19 mouse cellular contexts compared by ENCODE assay signal in the genomic region with DNA sequence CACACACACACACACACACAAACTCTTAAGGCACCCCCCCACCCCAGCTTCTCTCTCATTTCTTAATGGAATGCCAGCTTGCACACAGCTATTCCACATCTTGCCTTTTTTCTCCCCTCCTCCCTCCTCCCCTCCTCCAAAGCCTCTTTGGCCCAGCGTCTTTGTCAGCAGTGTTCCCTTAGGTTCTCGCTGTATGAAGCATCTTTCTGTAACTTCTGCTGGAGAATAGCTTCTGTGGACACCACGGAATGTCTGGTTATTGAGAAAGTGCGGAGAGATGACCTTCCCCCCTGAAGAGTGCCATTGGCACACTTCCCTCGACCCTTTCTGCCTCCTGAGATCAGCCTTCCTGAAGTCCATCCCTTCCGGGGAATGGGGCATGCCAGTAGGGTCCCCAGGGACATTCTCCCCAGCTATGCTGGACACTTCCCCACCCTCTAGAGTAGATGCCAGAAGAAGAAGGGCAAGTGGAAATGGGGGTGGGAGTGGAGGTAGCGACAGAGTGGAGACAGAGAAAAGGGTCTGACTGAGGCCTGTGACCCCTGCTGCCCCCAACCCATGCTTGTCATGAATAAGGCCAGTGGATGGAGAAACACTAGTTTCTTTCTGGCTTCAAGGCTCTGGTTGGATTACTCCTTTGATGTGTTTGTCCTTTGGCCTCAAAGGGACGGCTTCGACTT. TPM values are rescaled to one million over a fixed set of nuclear protein-coding genes. Genes with fewer than 3 reads are reported as not detected.
DNase-seq lines count a peak whose midpoint lies in the region; ATAC-seq and TF ChIP-seq lines count a peak whose summit lies in the region.
"Had no signal": no experiment of that assay in that cellular context is flagged by ENCODE, and none has a peak within 500 bp of the region (broad histone marks: within the 10 kb centered on the region; RNA-seq: fewer than 3 reads in every experiment).

No protein-coding gene starts in this region.

- TF ChIP-seq EP300 in stomach, postnatal 0 days (optimal IDR thresholded peaks at IDR 0.05): no peak

- H3K9me3 ChIP-seq in heart, embryonic 15.5 days (replicated peaks): no peaks in the 10 kb centered on the region
- no peaks in the 10 kb centered on the region for H3K9me3 ChIP-seq in midbrain, embryonic 10.5 days (replicated peaks)
- H3K9me3 ChIP-seq in midbrain, embryonic 14.5 days (ENCODE audit: control insufficient read depth, low read length): no peaks in the 10 kb centered on the region
- no peaks in the 10 kb centered on the region for H3K9me3 ChIP-seq in stomach, postnatal 0 days (ENCODE audit: control insufficient read depth, low read length)
- H3K9me3 ChIP-seq: limb, embryonic 10.5 days; liver, embryonic 12.5 days had no signal

- TF ChIP-seq CTCF in stomach, postnatal 0 days (IDR thresholded peaks at IDR 0.05; ENCODE audit: low read depth): no peak

- no peak for ATAC-seq in heart, embryonic 15.5 days (replicated peaks; ENCODE audit: insufficient number of reproducible peaks, insufficient read depth, low FRiP score, low read depth)
- ATAC-seq in midbrain, embryonic 14.5 days (ENCODE audit: low FRiP score, low TSS enrichment): no peak
- no peak for ATAC-seq in stomach, postnatal 0 days (ENCODE audit: low FRiP score, low TSS enrichment)
- ATAC-seq: forebrain, embryonic 14.5 days; liver, embryonic 12.5 days had no signal

- no peaks in the 10 kb centered on the region for H3K36me3 ChIP-seq in heart, embryonic 15.5 days
- no peaks in the 10 kb centered on the region for H3K36me3 ChIP-seq in midbrain, embryonic 10.5 days
- H3K36me3 ChIP-seq in midbrain, embryonic 14.5 days (ENCODE audit: control insufficient read depth, insufficient read depth, low read length): no peaks in the 10 kb centered on the region
- no peaks in the 10 kb centered on the region for H3K36me3 ChIP-seq in stomach, postnatal 0 days (ENCODE audit: control insufficient read depth, insufficient read depth, low read length)
- H3K36me3 ChIP-seq: limb, embryonic 10.5 days; liver, embryonic 12.5 days had no signal

- peaks cover 34% of the 10 kb centered on the region for H3K4me1 ChIP-seq in heart, embryonic 15.5 days (replicated peaks)
- peaks cover 16% of the 10 kb centered on the region for H3K4me1 ChIP-seq in midbrain, embryonic 10.5 days
- H3K4me1 ChIP-seq in midbrain, embryonic 14.5 days (ENCODE audit: control insufficient read depth, insufficient read depth, low read length): no peaks in the 10 kb centered on the region
- H3K4me1 ChIP-seq in stomach, postnatal 0 days (replicated peaks; ENCODE audit: control insufficient read depth, insufficient read depth): 0 out of 2 replicates have a peak, but pooled peaks cover 2% of the 10 kb centered on the region
- H3K4me1 ChIP-seq: liver, embryonic 12.5 days had no signal

- DNase-seq in adrenal gland, adult 2 months: peak; percentile 42
- no peak for DNase-seq in adrenal gland, postnatal 36 days
- DNase-seq in heart, postnatal 10 days: no peak
- DNase-seq in midbrain, embryonic 10.5 days (ENCODE audit: low spot score): no peak
- DNase-seq in midbrain, embryonic 14.5 days: no peak
- no peak for DNase-seq in stomach, postnatal 0 days (ENCODE audit: low spot score)
- no peak for DNase-seq in frontal cortex, postnatal 10 days (ENCODE audit: low spot score in 2 of 2)
- DNase-seq: cerebellum, postnatal 10 days; embryo, embryonic 11 days; gastrocnemius, postnatal 10 days; layer of hippocampus, postnatal 36 days; lung, postnatal 14 days; right cerebral cortex, postnatal 25 days had no signal

- no peaks in the 10 kb centered on the region for H3K27me3 ChIP-seq in heart, embryonic 15.5 days
- no peaks in the 10 kb centered on the region for H3K27me3 ChIP-seq in midbrain, embryonic 10.5 days (ENCODE audit: low read depth, poor library complexity, severe bottlenecking)
- H3K27me3 ChIP-seq in midbrain, embryonic 14.5 days (ENCODE audit: control insufficient read depth, insufficient read depth, low read length): no peaks in the 10 kb centered on the region
- H3K27me3 ChIP-seq in stomach, postnatal 0 days (ENCODE audit: control insufficient read depth, insufficient read depth, low read length): no peaks in the 10 kb centered on the region
- H3K27me3 ChIP-seq: liver, embryonic 12.5 days had no signal

- H3K27ac ChIP-seq in heart, embryonic 15.5 days: peak overlapping the region; percentile 17
- H3K27ac ChIP-seq in midbrain, embryonic 10.5 days (replicated peaks): peak overlapping the region; percentile 23; the same call in 1 of the 2 replicates
- H3K27ac ChIP-seq in midbrain, embryonic 14.5 days (replicated peaks; ENCODE audit: low read depth, low read length): no peak overlapping the region
- H3K27ac ChIP-seq in stomach, postnatal 0 days (replicated peaks): peak overlapping the region; percentile 56
- H3K27ac ChIP-seq: limb, embryonic 10.5 days; liver, embryonic 12.5 days had no signal

- WGBS in heart, embryonic 15.5 days: 67% methylated on average over 9 of the region's 9 CpGs
- WGBS in midbrain, embryonic 10.5 days: 56% methylated on average over 9 of the region's 9 CpGs
- WGBS in midbrain, embryonic 14.5 days: 65% methylated on average over 9 of the region's 9 CpGs
- WGBS in stomach, postnatal 0 days: 74% methylated on average over 9 of the region's 9 CpGs

- intact Hi-C loops in heart, postnatal 10 days (cut with DNase I): no loop called here

- H3K9ac ChIP-seq in heart, embryonic 15.5 days: no peak overlapping the region
- H3K9ac ChIP-seq in midbrain, embryonic 14.5 days (replicated peaks; ENCODE audit: low read length): no peak overlapping the region
- no peak overlapping the region for H3K9ac ChIP-seq in stomach, postnatal 0 days (ENCODE audit: low read length)
- H3K9ac ChIP-seq: liver, embryonic 12.5 days had no signal

- no peak overlapping the region for H3K4me3 ChIP-seq in heart, embryonic 15.5 days
- H3K4me3 ChIP-seq in midbrain, embryonic 10.5 days: no peak overlapping the region
- no peak overlapping the region for H3K4me3 ChIP-seq in midbrain, embryonic 14.5 days (replicated peaks; ENCODE audit: low read depth, low read length)
- no peak overlapping the region for H3K4me3 ChIP-seq in stomach, postnatal 0 days (ENCODE audit: low read depth, low read length)
- H3K4me3 ChIP-seq: limb, embryonic 10.5 days; liver, embryonic 12.5 days had no signal

- H3K4me2 ChIP-seq in heart, embryonic 15.5 days: no peak overlapping the region
- no peak overlapping the region for H3K4me2 ChIP-seq in midbrain, embryonic 14.5 days (ENCODE audit: low read length)
- H3K4me2 ChIP-seq in stomach, postnatal 0 days (replicated peaks; ENCODE audit: low read depth): no peak overlapping the region
- H3K4me2 ChIP-seq: heart, embryonic 11.5 days; liver, embryonic 12.5 days had no signal

RNA-seq across cellular contexts. Expression of a gene that starts 39.3 kb away (rescaled TPM):
- 100 to 1,000 TPM; 154 to 186 TPM for total RNA-seq in adrenal gland, adult 2 months (2021)
- 116 and 153 TPM in 2 replicates for polyA plus RNA-seq in adrenal gland, adult 2 months (2012; rRNA removed)
- total RNA-seq in adrenal gland, postnatal 36 days (2021): 100 to 1,000 TPM; 219 to 385 TPM
- polyA plus RNA-seq in heart, embryonic 15.5 days (2015; fragmentation: Nextera tagmentation; extraction: Ambion mirVana): 38.9 and 45.6 TPM in 2 replicates
- 10 to 100 TPM; 79.2 to 90.2 TPM for total RNA-seq in heart, postnatal 10 days (2021)
- polyA plus RNA-seq in midbrain, embryonic 10.5 days (2016; fragmentation: Nextera tagmentation; extraction: Ambion mirVana): 60.3 and 71.1 TPM in 2 replicates
- polyA plus RNA-seq in midbrain, embryonic 14.5 days (2014; fragmentation: Nextera tagmentation; extraction: Ambion mirVana): 61.0 and 77.7 TPM in 2 replicates
- polyA plus RNA-seq in stomach, postnatal 0 days (2015; fragmentation: Nextera tagmentation; extraction: Ambion mirVana): 18.6 and 22.7 TPM in 2 replicates
- total RNA-seq: megakaryocyte-erythroid progenitor cell, adult 5-6 weeks had no signal
